ENCODE assay signal across 9 mouse cellular contexts in the genomic region with DNA sequence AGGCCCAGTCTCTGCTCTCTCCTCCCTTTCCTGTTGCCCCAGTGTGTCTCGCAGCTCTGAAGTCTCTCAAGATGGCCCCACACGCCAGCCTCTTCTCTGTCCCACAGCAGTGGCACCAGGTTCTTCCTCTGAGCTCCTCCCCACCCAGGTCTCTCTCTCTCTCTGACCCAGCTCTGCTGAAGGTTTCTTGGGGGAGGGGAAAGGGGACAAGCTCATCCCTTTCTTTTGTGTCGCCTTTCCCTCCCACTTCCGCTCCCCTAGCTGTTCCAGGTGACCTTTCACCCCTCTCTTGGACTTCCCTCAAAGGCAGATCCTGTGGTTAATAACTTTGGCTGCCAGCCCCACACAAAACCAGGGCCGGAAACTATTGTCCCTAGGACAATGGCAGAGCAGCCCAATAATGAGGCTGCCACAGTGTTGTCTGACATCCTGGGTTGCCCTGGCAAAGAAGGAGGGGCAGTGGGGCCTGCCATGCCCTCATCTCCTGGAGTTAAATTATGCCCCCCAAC. TPM values are rescaled to one million over a fixed set of nuclear protein-coding genes. Genes with fewer than 3 reads are reported as not detected.
DNase-seq lines count a peak whose midpoint lies in the region; ATAC-seq lines count a peak whose summit lies in the region.
"Had no signal": no experiment of that assay in that cellular context is flagged by ENCODE, and none has a peak within 500 bp of the region (broad histone marks: within the 10 kb centered on the region; RNA-seq: fewer than 3 reads in every experiment).

No protein-coding gene starts in this region.

- no peak overlapping the region for H3K4me2 ChIP-seq in heart, embryonic 11.5 days
- H3K4me2 ChIP-seq: liver, embryonic 15.5 days had no signal

- DNase-seq in heart, adult 18-20 months, result peak; percentile 43 to 64
- DNase-seq in embryo, embryonic 9.5 days (ENCODE audit: extremely low spot score), result peak; percentile 82
- peak; percentile 47 for DNase-seq in heart, postnatal 4 days
- DNase-seq in lung, adult 18-20 months, result peak; percentile 17 to 45
- DNase-seq in retina, embryonic 14.5 days (ENCODE audit: low spot score), result peak; percentile 82
- no peak for DNase-seq in thymus, postnatal 4 days

- no peaks in the 10 kb centered on the region for H3K9me3 ChIP-seq in heart, embryonic 11.5 days (replicated peaks; ENCODE audit: control insufficient read depth, low read length)
- H3K9me3 ChIP-seq: liver, embryonic 15.5 days had no signal

- ATAC-seq in heart, embryonic 11.5 days (replicated peaks; ENCODE audit: insufficient number of reproducible peaks, low FRiP score, low TSS enrichment), result no peak
- no peak for ATAC-seq in activated CD4-positive, CD25-positive, alpha-beta regulatory T cell, adult 4 months

- H3K27me3 ChIP-seq in heart, embryonic 11.5 days (ENCODE audit: control insufficient read depth, insufficient read depth, low read length), result no peaks in the 10 kb centered on the region
- H3K27me3 ChIP-seq: liver, embryonic 15.5 days had no signal

- H3K36me3 ChIP-seq in heart, embryonic 11.5 days (ENCODE audit: control insufficient read depth, insufficient read depth, low read length), result no peaks in the 10 kb centered on the region
- H3K36me3 ChIP-seq: liver, embryonic 15.5 days had no signal

- no peak overlapping the region for H3K4me3 ChIP-seq in heart, embryonic 11.5 days (ENCODE audit: low read depth, low read length)
- H3K4me3 ChIP-seq: liver, embryonic 15.5 days had no signal

- no peak overlapping the region for H3K27ac ChIP-seq in heart, embryonic 11.5 days (ENCODE audit: low read depth, low read length)
- H3K27ac ChIP-seq: liver, embryonic 15.5 days had no signal

- H3K4me1 ChIP-seq in heart, embryonic 11.5 days (ENCODE audit: control insufficient read depth, insufficient read depth, low read length), result no peaks in the 10 kb centered on the region
- H3K4me1 ChIP-seq: liver, embryonic 15.5 days had no signal

- WGBS in heart, embryonic 11.5 days (ENCODE audit: insufficient replicate concordance), result 61% methylated on average over 5 of the region's 5 CpGs

- no peak overlapping the region for H3K9ac ChIP-seq in heart, embryonic 11.5 days (ENCODE audit: low read depth, low read length)
- H3K9ac ChIP-seq: liver, embryonic 15.5 days had no signal

RNA-seq across cellular contexts. Expression of a gene that starts 27.6 kb away (rescaled TPM):
- total RNA-seq in heart, adult 18-20 months (2021), result not detected
- 0.27 TPM in 1 of 2 replicates, not detected in the other for polyA plus RNA-seq in heart, embryonic 11.5 days (2014; fragmentation: Nextera tagmentation; extraction: Ambion mirVana)
- not detected for total RNA-seq in heart, postnatal 4 days (2021)
- polyA plus RNA-seq in activated CD4-positive, CD25-positive, alpha-beta regulatory T cell, adult 4 months (2017; shearing (Covaris generic)), result not detected
